Mouse (Mus musculus) stomach, embryonic 15.5 days (tissue): ENCODE measurements around the gene Phf2. TPM values are rescaled to one million over a fixed set of nuclear protein-coding genes. Genes with fewer than 3 reads are reported as not detected.
A peak's percentile ranks its signal among the peaks of the same experiment; 100 is the strongest.

Experiments
- ATAC-seq: fragments of 200-750 bp; cut with Nextera tagmentation; 2 replicates; pipeline ENCODE4 v1.8.0; 2017; ENCODE audit warnings: low read depth, moderate number of reproducible peaks, moderate TSS enrichment; ENCODE audit not compliant: insufficient read depth, low FRiP score
- H3K27ac ChIP-seq: fragments of 300-500 bp; sonication (generic); 2 replicates; pipeline ENCODE4 v1.5.1; 2015; ENCODE audit warnings: mild to moderate bottlenecking, inconsistent platforms
- H3K27me3 ChIP-seq: fragments of 300-500 bp; sonication (generic); replicated peaks from 2 replicates; pipeline ENCODE4 v1.6.1; 2015; ENCODE audit warnings: inconsistent platforms
- H3K36me3 ChIP-seq: fragments of 300-500 bp; sonication (generic); 2 replicates; pipeline ENCODE4 v1.6.1; 2015; ENCODE audit warnings: inconsistent platforms
- H3K4me1 ChIP-seq: fragments of 300-500 bp; sonication (generic); 2 replicates; pipeline ENCODE4 v1.6.1; 2015; ENCODE audit warnings: inconsistent platforms
- H3K4me2 ChIP-seq: fragments of 300-500 bp; sonication (generic); 2 replicates; pipeline ENCODE4 v1.6.1; 2015; ENCODE audit warnings: mild to moderate bottlenecking, inconsistent platforms
- H3K4me3 ChIP-seq: fragments of 300-500 bp; sonication (generic); replicated peaks from 2 replicates; pipeline ENCODE4 v1.5.1; 2015; ENCODE audit warnings: inconsistent platforms
- H3K9ac ChIP-seq: fragments of 300-500 bp; sonication (generic); 2 replicates; pipeline ENCODE4 v1.6.1; 2015; ENCODE audit warnings: inconsistent platforms
- H3K9me3 ChIP-seq: fragments of 300-500 bp; sonication (generic); 2 replicates; pipeline ENCODE4 v1.6.1; 2016; ENCODE audit warnings: inconsistent platforms
- WGBS: fragments of 180-500 bp; shearing (Covaris S2); methylation state at CpG from one replicate; pipeline ENCODE4 v1.1.7; 2015; 5-methylcytosine and 5-hydroxymethylcytosine counted together
- polyA plus RNA-seq: library from polyadenylated mRNA; unstranded; fragments of >200 nt; fragmentation: Nextera tagmentation; extraction: Ambion mirVana; gene quantifications from 2 replicates; pipeline ENCODE4 v1.2.1, GENCODE M21; 2015

The Phf2 gene
- polyA plus RNA-seq, 1 experiment from 2014 or later, result 6.9 TPM

GRCm38 (mm10) chr13:48798256-48798771 lies 72.6 kb downstream of the Phf2 start:
- Histone ChIP-seq H3K4me2 (no peak overlapping the region), H3K27me3 (no peaks in the 10 kb centered on the region), H3K4me1 (peaks cover 24% of the 10 kb centered on the region; the same call in 1 of the 2 replicates), H3K27ac (peak overlapping the region; percentile 70), H3K9me3 (no peaks in the 10 kb centered on the region), H3K9ac (no peak overlapping the region), H3K36me3 (peaks cover 8% of the 10 kb centered on the region), H3K4me3 (no peak overlapping the region)
- ATAC-seq, result peak; percentile 20; the same call in 1 of the 2 replicates
- 26% methylated on average over 14 of the region's 14 CpGs for WGBS

GRCm38 (mm10) chr13:48796906-48797305 lies 74.0 kb downstream of the Phf2 start:
- no peak overlapping the region for H3K27ac ChIP-seq

GRCm38 (mm10) chr13:48795711-48796110 lies 75.2 kb downstream of the Phf2 start:
- H3K27me3 ChIP-seq, result no peaks in the 10 kb centered on the region
- H3K4me1 ChIP-seq, result peaks cover 18% of the 10 kb centered on the region; the same call in 1 of the 2 replicates
- no peak overlapping the region for H3K4me3 ChIP-seq
- no peak for ATAC-seq
- WGBS, result 83% methylated on average over 6 of the region's 6 CpGs
- no peak overlapping the region for H3K9ac ChIP-seq
- no peaks in the 10 kb centered on the region for H3K9me3 ChIP-seq
- no peak overlapping the region for H3K4me2 ChIP-seq
- H3K27ac ChIP-seq, result no peak overlapping the region
- H3K36me3 ChIP-seq, result no peaks in the 10 kb centered on the region

More at GRCm38 (mm10) chr13:48796906-48797305, 74.0 kb downstream of the Phf2 start:
- Histone ChIP-seq H3K36me3 (no peaks in the 10 kb centered on the region), H3K9ac (no peak overlapping the region), H3K27me3 (no peaks in the 10 kb centered on the region), H3K4me1 (peaks cover 24% of the 10 kb centered on the region; the same call in 1 of the 2 replicates), H3K4me3 (no peak overlapping the region), H3K4me2 (no peak overlapping the region), H3K9me3 (no peaks in the 10 kb centered on the region)
- ATAC-seq, result no peak; the same call in 1 of the 2 replicates
- WGBS, result 38% methylated on average over 11 of the region's 11 CpGs

- no peak overlapping the region for H3K9ac ChIP-seq
- no peaks in the 10 kb centered on the region for H3K36me3 ChIP-seq
- WGBS, result 78% methylated on average over 8 of the region's 8 CpGs
- no peak overlapping the region for H3K4me3 ChIP-seq
- no peaks in the 10 kb centered on the region for H3K9me3 ChIP-seq
- H3K4me1 ChIP-seq, result peaks cover 25% of the 10 kb centered on the region
- ATAC-seq, result no peak
- no peak overlapping the region for H3K27ac ChIP-seq
- no peak overlapping the region for H3K4me2 ChIP-seq
- no peaks in the 10 kb centered on the region for H3K27me3 ChIP-seq
Measured at GRCm38 (mm10) chr13:48784594-48785298, 86.2 kb downstream of the Phf2 start.

GRCm38 (mm10) chr13:48784151-48784550 lies 86.8 kb downstream of the Phf2 start:
- Histone ChIP-seq H3K4me3 (no peak overlapping the region), H3K9ac (no peak overlapping the region), H3K9me3 (no peaks in the 10 kb centered on the region), H3K27me3 (no peaks in the 10 kb centered on the region), H3K36me3 (no peaks in the 10 kb centered on the region), H3K4me2 (no peak overlapping the region), H3K27ac (no peak overlapping the region), H3K4me1 (peaks cover 25% of the 10 kb centered on the region)
- no peak for ATAC-seq
- 48% methylated on average over 8 of the region's 8 CpGs for WGBS

GRCm38 (mm10) chr13:48782727-48783725 lies 87.9 kb downstream of the Phf2 start:
- ATAC-seq, result peak; percentile 87
- peaks cover 25% of the 10 kb centered on the region for H3K4me1 ChIP-seq
- H3K36me3 ChIP-seq, result no peaks in the 10 kb centered on the region
- H3K4me3 ChIP-seq, result no peak overlapping the region
- peak overlapping the region; percentile 27 for H3K4me2 ChIP-seq
- no peaks in the 10 kb centered on the region for H3K9me3 ChIP-seq
- WGBS, result 29% methylated on average over 27 of the region's 27 CpGs
- no peak overlapping the region for H3K9ac ChIP-seq
- no peaks in the 10 kb centered on the region for H3K27me3 ChIP-seq
- H3K27ac ChIP-seq, result peak overlapping the region; percentile 63

GRCm38 (mm10) chr13:48780345-48781010 lies 90.4 kb downstream of the Phf2 start:
- Histone ChIP-seq H3K36me3 (no peaks in the 10 kb centered on the region), H3K27me3 (no peaks in the 10 kb centered on the region), H3K9me3 (no peaks in the 10 kb centered on the region; the same call in 1 of the 2 replicates), H3K9ac (no peak overlapping the region), H3K4me3 (no peak overlapping the region), H3K27ac (peak overlapping the region; percentile 89), H3K4me1 (peaks cover 25% of the 10 kb centered on the region), H3K4me2 (no peak overlapping the region)
- WGBS, result 39% methylated on average over 9 of the region's 9 CpGs
- ATAC-seq, result peak; percentile 31; the same call in 1 of the 2 replicates

- 0 out of 2 replicates have a peak overlapping the region, but pooled peaks have one; percentile 26 for H3K4me2 ChIP-seq
- 28% methylated on average over 11 of the region's 11 CpGs for WGBS
- H3K27me3 ChIP-seq, result no peaks in the 10 kb centered on the region
- no peaks in the 10 kb centered on the region for H3K36me3 ChIP-seq
- no peaks in the 10 kb centered on the region; the same call in 1 of the 2 replicates for H3K9me3 ChIP-seq
- H3K4me1 ChIP-seq, result peaks cover 25% of the 10 kb centered on the region
- H3K27ac ChIP-seq, result peak overlapping the region; percentile 89
- ATAC-seq, result 0 out of 2 replicates have a peak, but pooled peaks have one; percentile 28
- H3K9ac ChIP-seq, result no peak overlapping the region
- no peak overlapping the region for H3K4me3 ChIP-seq
Measured at GRCm38 (mm10) chr13:48779592-48780344, 91.2 kb downstream of the Phf2 start.

GRCm38 (mm10) chr13:48778138-48778537 lies 92.8 kb downstream of the Phf2 start:
- Histone ChIP-seq H3K27ac (no peak overlapping the region), H3K36me3 (no peaks in the 10 kb centered on the region), H3K4me1 (peaks cover 19% of the 10 kb centered on the region), H3K27me3 (no peaks in the 10 kb centered on the region), H3K9ac (no peak overlapping the region), H3K9me3 (no peaks in the 10 kb centered on the region; the same call in 1 of the 2 replicates), H3K4me2 (no peak overlapping the region), H3K4me3 (no peak overlapping the region)
- 69% methylated on average over 4 of the region's 4 CpGs for WGBS
- ATAC-seq, result no peak

GRCm38 (mm10) chr13:48774506-48774905 lies 96.4 kb downstream of the Phf2 start:
- no peak overlapping the region for H3K9ac ChIP-seq
- H3K27me3 ChIP-seq, result no peaks in the 10 kb centered on the region
- no peaks in the 10 kb centered on the region for H3K4me1 ChIP-seq
- no peak overlapping the region for H3K4me2 ChIP-seq
- no peak overlapping the region for H3K27ac ChIP-seq
- no peaks in the 10 kb centered on the region for H3K36me3 ChIP-seq
- 41% methylated on average over 7 of the region's 7 CpGs for WGBS
- no peak overlapping the region for H3K4me3 ChIP-seq
- H3K9me3 ChIP-seq, result no peaks in the 10 kb centered on the region; the same call in 1 of the 2 replicates
- ATAC-seq, result no peak
